Comparison of ENCODE assay signal across 14 mouse cellular contexts in the genomic region with DNA sequence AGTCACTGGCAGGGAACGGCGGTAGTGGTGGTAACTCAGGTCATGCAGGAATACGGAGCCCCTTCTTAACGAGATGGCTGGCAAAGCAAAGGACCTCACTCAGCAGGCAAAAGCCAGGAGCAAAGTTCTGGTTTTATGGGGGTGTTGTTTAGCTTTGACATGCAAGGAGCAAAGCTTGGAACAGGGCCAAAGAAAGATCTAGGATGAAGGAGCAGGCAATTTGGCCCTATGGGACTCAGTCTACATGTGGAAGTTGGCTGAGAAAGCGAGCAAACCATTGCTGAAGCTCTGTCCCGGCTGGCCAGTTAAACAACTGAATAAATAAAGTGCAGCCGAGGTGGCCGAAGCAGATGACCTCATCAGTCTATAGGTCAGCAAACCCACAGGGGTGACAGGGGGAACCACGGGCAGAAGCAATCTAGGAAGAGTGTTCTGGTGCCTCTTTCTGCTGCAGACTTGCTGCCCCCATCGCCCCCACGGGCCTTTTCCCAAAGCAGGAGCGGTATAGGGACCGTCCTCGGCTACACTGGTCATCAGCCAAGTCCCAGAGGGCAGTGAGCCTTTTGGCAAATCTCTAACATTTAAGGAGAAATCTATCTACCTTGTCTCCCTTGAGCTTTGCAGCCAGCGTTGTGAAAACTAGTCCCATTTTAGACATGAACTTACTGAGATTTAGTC. TPM values are rescaled to one million over a fixed set of nuclear protein-coding genes. Genes with fewer than 3 reads are reported as not detected.
DNase-seq lines count a peak whose midpoint lies in the region; ATAC-seq and TF ChIP-seq lines count a peak whose summit lies in the region.
"Had no signal": no experiment of that assay in that cellular context is flagged by ENCODE, and none has a peak within 500 bp of the region (broad histone marks: within the 10 kb centered on the region; RNA-seq: fewer than 3 reads in every experiment).

No protein-coding gene starts in this region.

- H3K9me3 ChIP-seq in heart, embryonic 13.5 days, result no peaks in the 10 kb centered on the region
- H3K9me3 ChIP-seq in midbrain, embryonic 14.5 days (ENCODE audit: control insufficient read depth, low read length), result no peaks in the 10 kb centered on the region
- no peaks in the 10 kb centered on the region for H3K9me3 ChIP-seq in midbrain, postnatal 0 days (ENCODE audit: low read length)
- no peaks in the 10 kb centered on the region for H3K9me3 ChIP-seq in limb, embryonic 13.5 days
- H3K9me3 ChIP-seq: stomach, embryonic 15.5 days had no signal

- TF ChIP-seq CTCF in midbrain, postnatal 0 days (IDR thresholded peaks at IDR 0.05), result no peak

- H3K36me3 ChIP-seq in heart, embryonic 13.5 days, result peaks cover 35% of the 10 kb centered on the region
- H3K36me3 ChIP-seq in midbrain, embryonic 14.5 days (ENCODE audit: control insufficient read depth, insufficient read depth, low read length), result no peaks in the 10 kb centered on the region
- no peaks in the 10 kb centered on the region for H3K36me3 ChIP-seq in midbrain, postnatal 0 days (ENCODE audit: insufficient read depth, low read length)
- no peaks in the 10 kb centered on the region for H3K36me3 ChIP-seq in limb, embryonic 13.5 days
- H3K36me3 ChIP-seq: stomach, embryonic 15.5 days had no signal

- H3K4me1 ChIP-seq in heart, embryonic 13.5 days, result peaks cover 51% of the 10 kb centered on the region
- peaks cover 8% of the 10 kb centered on the region; the same call in 1 of the 2 replicates for H3K4me1 ChIP-seq in midbrain, embryonic 14.5 days (ENCODE audit: control insufficient read depth, insufficient read depth, low read length)
- peaks cover under 1% of the 10 kb centered on the region; the same call in 1 of the 2 replicates for H3K4me1 ChIP-seq in midbrain, postnatal 0 days (ENCODE audit: insufficient read depth, low read length)
- H3K4me1 ChIP-seq in limb, embryonic 13.5 days, result peaks cover 44% of the 10 kb centered on the region

- H3K27me3 ChIP-seq in heart, embryonic 13.5 days (replicated peaks), result no peaks in the 10 kb centered on the region; the same call in 1 of the 2 replicates
- H3K27me3 ChIP-seq in midbrain, embryonic 14.5 days (ENCODE audit: control insufficient read depth, insufficient read depth, low read length), result peaks cover 38% of the 10 kb centered on the region
- peaks cover 23% of the 10 kb centered on the region for H3K27me3 ChIP-seq in midbrain, postnatal 0 days (ENCODE audit: insufficient read depth, low read length)
- peaks cover 21% of the 10 kb centered on the region for H3K27me3 ChIP-seq in limb, embryonic 13.5 days

- ATAC-seq in heart, embryonic 13.5 days (ENCODE audit: extremely low read depth, insufficient number of reproducible peaks, low FRiP score, low TSS enrichment), result no peak
- no peak for ATAC-seq in midbrain, embryonic 14.5 days (ENCODE audit: low FRiP score, low TSS enrichment)
- ATAC-seq in midbrain, postnatal 0 days (ENCODE audit: low FRiP score), result no peak
- no peak for ATAC-seq in limb, embryonic 13.5 days (ENCODE audit: low FRiP score, low read depth)
- no peak for ATAC-seq in megakaryocyte progenitor cell, adult 5-6 weeks (replicated peaks; ENCODE audit: poor library complexity)

- 0 out of 2 replicates have a peak overlapping the region, but pooled peaks have one; percentile 29 for H3K9ac ChIP-seq in heart, embryonic 13.5 days
- H3K9ac ChIP-seq in midbrain, embryonic 14.5 days (replicated peaks; ENCODE audit: low read length), result no peak overlapping the region
- no peak overlapping the region for H3K9ac ChIP-seq in midbrain, postnatal 0 days (replicated peaks; ENCODE audit: low read length, poor library complexity, severe bottlenecking)
- no peak overlapping the region for H3K9ac ChIP-seq in limb, embryonic 13.5 days
- H3K9ac ChIP-seq: stomach, embryonic 15.5 days had no signal

- WGBS in heart, embryonic 13.5 days, result 45% methylated on average over 15 of the region's 15 CpGs
- 50% methylated on average over 15 of the region's 15 CpGs for WGBS in midbrain, embryonic 14.5 days
- 50% methylated on average over 15 of the region's 15 CpGs for WGBS in midbrain, postnatal 0 days
- 24% methylated on average over 15 of the region's 15 CpGs for WGBS in limb, embryonic 13.5 days

- peak overlapping the region; percentile 24; the same call in 1 of the 2 replicates for H3K4me2 ChIP-seq in heart, embryonic 13.5 days
- no peak overlapping the region for H3K4me2 ChIP-seq in midbrain, embryonic 14.5 days (ENCODE audit: low read length)
- H3K4me2 ChIP-seq in midbrain, postnatal 0 days (ENCODE audit: low read depth, low read length, poor library complexity, severe bottlenecking), result no peak overlapping the region
- peak overlapping the region; percentile 37 for H3K4me2 ChIP-seq in limb, embryonic 13.5 days (replicated peaks)
- H3K4me2 ChIP-seq: stomach, embryonic 15.5 days had no signal

- no peak overlapping the region for H3K4me3 ChIP-seq in heart, embryonic 13.5 days
- no peak overlapping the region for H3K4me3 ChIP-seq in midbrain, embryonic 14.5 days (replicated peaks; ENCODE audit: low read depth, low read length)
- no peak overlapping the region for H3K4me3 ChIP-seq in midbrain, postnatal 0 days (ENCODE audit: low read depth, low read length)
- H3K4me3 ChIP-seq in limb, embryonic 13.5 days, result no peak overlapping the region
- H3K4me3 ChIP-seq: stomach, embryonic 15.5 days had no signal

- H3K27ac ChIP-seq in heart, embryonic 13.5 days (replicated peaks), result no peak overlapping the region
- H3K27ac ChIP-seq in midbrain, embryonic 14.5 days (replicated peaks; ENCODE audit: low read depth, low read length), result no peak overlapping the region
- H3K27ac ChIP-seq in midbrain, postnatal 0 days (ENCODE audit: low read depth, low read length), result no peak overlapping the region
- no peak overlapping the region for H3K27ac ChIP-seq in limb, embryonic 13.5 days
- H3K27ac ChIP-seq: stomach, embryonic 15.5 days had no signal

- no peak for DNase-seq in heart, postnatal 4 days
- DNase-seq in midbrain, embryonic 14.5 days, result peak; percentile 35
- no peak for DNase-seq in midbrain, postnatal 0 days (ENCODE audit: low spot score)
- no peak for DNase-seq in thymus, adult 18-20 months
- no peak for DNase-seq in retina, embryonic 14.5 days (ENCODE audit: low spot score)
- DNase-seq: kidney, postnatal 14 days; right cerebral cortex, postnatal 25 days had no signal

RNA-seq across cellular contexts. Expression of a gene that starts 14.0 kb away (rescaled TPM):
- not detected in 2 replicates for polyA plus RNA-seq in heart, embryonic 13.5 days (2015; fragmentation: Nextera tagmentation; extraction: Ambion mirVana)
- total RNA-seq in heart, postnatal 4 days (2021), result not detected
- not detected in 2 replicates for polyA plus RNA-seq in midbrain, embryonic 14.5 days (2014; fragmentation: Nextera tagmentation; extraction: Ambion mirVana)
- total RNA-seq in midbrain, postnatal 0 days (2014; rRNA removed), result not detected in 2 replicates
- polyA plus RNA-seq in midbrain, postnatal 0 days (2015; fragmentation: Nextera tagmentation; extraction: Ambion mirVana), result not detected in 2 replicates
- polyA plus RNA-seq in limb, embryonic 13.5 days (2015; fragmentation: Nextera tagmentation; extraction: Ambion mirVana), result not detected in 2 replicates
- 0.12 TPM in 1 of 2 replicates, not detected in the other for total RNA-seq in megakaryocyte progenitor cell, adult 5-6 weeks (2015)
- total RNA-seq in megakaryocyte progenitor cell, adult 5-6 weeks (2017), result not detected in 2 replicates
- total RNA-seq: gastrocnemius, adult 18-20 months; left cerebral cortex, adult 8-10 months had no signal
- polyA plus RNA-seq: heart, postnatal 0 days; stomach, embryonic 15.5 days had no signal

RNA-seq across cellular contexts. Expression of a gene that starts 39.2 kb away (rescaled TPM):
- 14.0 and 15.2 TPM in 2 replicates for polyA plus RNA-seq in heart, embryonic 13.5 days (2015; fragmentation: Nextera tagmentation; extraction: Ambion mirVana)
- 10 to 100 TPM; 15.9 to 22.2 TPM for total RNA-seq in heart, postnatal 4 days (2021)
- polyA plus RNA-seq in midbrain, embryonic 14.5 days (2014; fragmentation: Nextera tagmentation; extraction: Ambion mirVana), result 0.70 and 1.8 TPM in 2 replicates
- 0.80 and 3.5 TPM in 2 replicates for total RNA-seq in midbrain, postnatal 0 days (2014; rRNA removed)
- 1.2 and 1.3 TPM in 2 replicates for polyA plus RNA-seq in midbrain, postnatal 0 days (2015; fragmentation: Nextera tagmentation; extraction: Ambion mirVana)
- polyA plus RNA-seq in limb, embryonic 13.5 days (2015; fragmentation: Nextera tagmentation; extraction: Ambion mirVana), result 4.2 and 4.3 TPM in 2 replicates
- total RNA-seq in megakaryocyte progenitor cell, adult 5-6 weeks (2015), result 2.2 and 8.0 TPM in 2 replicates
- 1.0 and 20.5 TPM in 2 replicates for total RNA-seq in megakaryocyte progenitor cell, adult 5-6 weeks (2017)

Comparison
In these comparisons a context has a peak if more than half of its experiments do, and no peak if none do; other contexts are left out.
1. H3K4me2 ChIP-seq: peak in heart, embryonic 13.5 days (single experiment) and limb, embryonic 13.5 days (single experiment); none in midbrain, embryonic 14.5 days (single experiment) and midbrain, postnatal 0 days (single experiment).